Mouse (Mus musculus) liver, postnatal 0 days (tissue): Measurements from ENCODE around the gene Ralgapb.

Experiments
- CTCF ChIP-seq: sonication (generic); IDR thresholded peaks from 2 replicates; pipeline ENCODE4 v1.5.1; 2016; ENCODE audit warnings: antibody characterized with exemption, low read depth
- EP300 ChIP-seq: IDR thresholded peaks from 2 replicates; pipeline ENCODE4 v1.6.1; 2016; ENCODE audit warnings: antibody characterized with exemption, low read depth, mild to moderate bottlenecking

DNA sequence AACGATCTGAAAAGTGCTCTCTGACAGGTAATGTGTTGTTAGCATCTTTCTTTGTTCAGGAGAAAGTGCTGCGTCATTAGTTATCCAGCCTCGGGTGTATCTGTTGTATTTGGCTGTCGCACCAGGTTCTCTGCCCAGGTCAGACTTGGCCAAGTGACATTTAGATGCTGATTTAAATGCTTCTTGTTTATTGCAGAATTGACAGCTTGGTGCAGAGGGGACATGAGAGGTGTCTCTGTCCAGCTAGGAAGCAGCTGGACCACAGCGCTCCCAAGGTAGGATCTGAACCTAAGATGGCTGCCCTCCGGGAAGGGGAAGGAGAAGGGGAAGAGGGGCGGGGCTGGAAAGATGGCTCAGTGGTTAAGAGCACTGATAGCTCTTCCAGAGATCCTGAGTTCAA lies 32.9 kb upstream of the Ralgapb start:
- TF ChIP-seq CTCF (no peak), EP300 (no peak)
